Mouse (Mus musculus) kidney, embryonic 16.5 days (tissue): ENCODE data around the gene Itga7. TPM values are rescaled to one million over a fixed set of nuclear protein-coding genes. Genes with fewer than 3 reads are reported as not detected.

ENCODE experiments used
- ATAC-seq: fragments of 200-750 bp; cut with Nextera tagmentation; 2 replicates; pipeline ENCODE4 v1.8.0; 2017; ENCODE audit warnings: moderate TSS enrichment; ENCODE audit not compliant: low FRiP score, low TSS enrichment
- H3K27ac ChIP-seq: fragments of 300-500 bp; sonication (generic); 2 replicates; pipeline ENCODE4 v1.5.1; 2014; ENCODE audit warnings: low read length
- H3K27me3 ChIP-seq: fragments of 300-500 bp; sonication (generic); 2 replicates; pipeline ENCODE4 v1.6.1; 2014; ENCODE audit warnings: low read length, control low read depth, mixed read lengths; ENCODE audit not compliant: insufficient read depth
- H3K36me3 ChIP-seq: fragments of 300-500 bp; sonication (generic); 2 replicates; pipeline ENCODE4 v1.6.1; 2014; ENCODE audit warnings: low read length, control low read depth, mixed read lengths; ENCODE audit not compliant: insufficient read depth
- H3K4me1 ChIP-seq: fragments of 300-500 bp; sonication (generic); 2 replicates; pipeline ENCODE4 v1.6.1; 2014; ENCODE audit warnings: low read length, control low read depth, mixed read lengths; ENCODE audit not compliant: insufficient read depth
- H3K4me2 ChIP-seq: fragments of 300-500 bp; sonication (generic); replicated peaks from 2 replicates; pipeline ENCODE4 v1.6.1; 2014; ENCODE audit warnings: low read depth, low read length
- H3K4me3 ChIP-seq: fragments of 300-500 bp; sonication (generic); 2 replicates; pipeline ENCODE4 v1.5.1; 2014; ENCODE audit warnings: mild to moderate bottlenecking, low read length
- H3K9ac ChIP-seq: fragments of 300-500 bp; sonication (generic); replicated peaks from 2 replicates; pipeline ENCODE4 v1.6.1; 2014; ENCODE audit warnings: low read length
- H3K9me3 ChIP-seq: fragments of 300-500 bp; sonication (generic); 2 replicates; pipeline ENCODE4 v1.6.1; 2016; ENCODE audit warnings: low read length, control low read depth
- WGBS: fragments of 180-500 bp; shearing (Covaris S2); extraction: QIAGEN DNeasy Blood & Tissue Kit; methylation state at CpG from one replicate; pipeline ENCODE4 v1.1.7; 2014; 5-methylcytosine and 5-hydroxymethylcytosine counted together
- polyA plus RNA-seq: library from polyadenylated mRNA; unstranded; fragments of >200 nt; fragmentation: Nextera tagmentation; extraction: Ambion mirVana; gene quantifications from 2 replicates; pipeline ENCODE4 v1.2.1, GENCODE M21; 2015

The Itga7 gene
- polyA plus RNA-seq, 1 experiment from 2014 or later, result 3.9 TPM

DNA sequence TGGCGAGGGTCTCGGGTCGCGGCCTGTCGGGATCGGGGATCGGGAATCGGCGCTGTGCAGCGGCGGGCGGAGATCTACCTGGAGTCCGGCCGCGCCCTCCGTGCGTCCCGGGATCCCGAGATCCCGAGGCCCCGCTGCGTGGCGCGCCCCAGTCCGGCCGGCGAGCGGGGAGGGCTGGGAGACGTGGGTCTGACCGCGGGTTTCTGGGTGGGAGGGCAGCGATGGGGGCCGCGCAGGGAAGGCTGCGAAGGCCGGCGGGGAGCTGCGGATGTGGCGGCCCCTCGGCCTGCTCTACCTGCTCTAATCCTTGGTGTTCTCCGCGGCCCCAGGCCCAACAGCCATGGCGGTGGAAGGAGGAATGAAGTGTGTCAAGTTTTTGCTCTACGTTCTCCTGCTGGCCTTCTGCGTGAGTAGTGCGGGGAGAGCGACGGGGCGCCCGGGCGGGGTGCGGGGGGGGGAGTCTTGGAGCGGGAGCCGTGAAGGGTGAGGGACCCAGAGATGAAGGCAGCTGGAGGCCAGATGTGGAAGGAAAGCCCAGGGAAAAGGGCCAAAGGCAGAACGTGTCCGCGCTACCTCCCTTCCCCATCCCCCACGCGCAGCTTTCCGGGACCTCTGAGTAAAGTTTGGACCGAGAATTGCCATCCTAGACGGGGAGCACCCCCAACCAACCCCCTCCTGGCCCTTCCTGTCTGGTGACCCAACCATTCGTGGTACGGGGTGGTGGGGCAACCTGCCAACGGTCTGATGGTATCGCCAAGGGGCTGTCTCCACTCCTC is 23.4 kb upstream of the Itga7 start:
- Histone ChIP-seq H3K4me3 (peak overlapping the region; percentile 88), H3K4me2 (peak overlapping the region; percentile 75), H3K36me3 (peaks cover 19% of the 10 kb centered on the region), H3K9ac (peak overlapping the region; percentile 98), H3K27me3 (no peaks in the 10 kb centered on the region), H3K27ac (peak overlapping the region; percentile 93), H3K9me3 (no peaks in the 10 kb centered on the region), H3K4me1 (peaks cover 24% of the 10 kb centered on the region)
- WGBS, result 0% methylated on average over 41 of the region's 66 CpGs
- ATAC-seq, result peak; percentile 28; the same call in 1 of the 2 replicates

DNA sequence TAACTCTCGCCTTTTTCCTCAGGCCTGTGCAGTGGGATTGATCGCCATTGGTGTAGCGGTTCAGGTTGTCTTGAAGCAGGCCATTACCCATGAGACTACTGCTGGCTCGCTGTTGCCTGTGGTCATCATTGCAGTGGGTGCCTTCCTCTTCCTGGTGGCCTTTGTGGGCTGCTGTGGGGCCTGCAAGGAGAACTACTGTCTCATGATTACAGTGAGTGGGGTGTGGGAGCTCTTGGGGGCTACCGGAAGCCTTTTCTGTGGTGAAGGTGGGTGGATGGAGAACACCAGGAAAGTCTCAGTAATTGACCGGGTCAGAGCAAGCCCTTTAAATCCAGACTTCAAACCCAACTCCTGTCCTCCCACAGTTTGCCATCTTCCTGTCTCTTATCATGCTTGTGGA is 22.2 kb upstream of the Itga7 start:
- WGBS, result 81% methylated on average over 6 of the region's 6 CpGs
- peaks cover 27% of the 10 kb centered on the region for H3K36me3 ChIP-seq
- peak overlapping the region; percentile 88; the same call in 1 of the 2 replicates for H3K4me3 ChIP-seq
- peak overlapping the region; percentile 75 for H3K4me2 ChIP-seq
- H3K9me3 ChIP-seq, result no peaks in the 10 kb centered on the region
- ATAC-seq, result no peak
- no peak overlapping the region for H3K9ac ChIP-seq
- H3K27ac ChIP-seq, result no peak overlapping the region
- no peaks in the 10 kb centered on the region for H3K27me3 ChIP-seq
- H3K4me1 ChIP-seq, result peaks cover 24% of the 10 kb centered on the region

DNA sequence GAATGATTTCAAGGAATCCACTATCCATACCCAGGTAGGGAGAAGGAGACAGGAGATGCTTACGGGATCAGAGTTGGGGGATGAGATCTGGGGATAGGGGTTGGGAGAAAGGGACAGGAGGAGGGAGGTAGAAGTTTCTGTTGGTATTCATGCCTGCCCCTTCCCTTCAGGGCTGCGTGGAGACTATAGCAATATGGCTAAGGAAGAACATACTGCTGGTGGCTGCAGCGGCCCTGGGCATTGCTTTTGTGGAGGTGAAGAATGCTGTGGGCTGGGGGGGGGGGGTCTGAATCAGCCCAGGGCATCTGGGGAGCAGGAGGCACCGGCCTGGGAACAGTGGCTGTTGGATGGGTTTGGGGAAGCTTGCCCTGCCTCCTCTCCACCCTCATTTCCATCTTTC is 21.4 kb upstream of the Itga7 start:
- 0 out of 2 replicates have a peak overlapping the region, but pooled peaks have one; percentile 75 for H3K4me2 ChIP-seq
- ATAC-seq, result no peak
- H3K27ac ChIP-seq, result no peak overlapping the region
- H3K9ac ChIP-seq, result no peak overlapping the region; the same call in 1 of the 2 replicates
- H3K36me3 ChIP-seq, result peaks cover 35% of the 10 kb centered on the region
- H3K27me3 ChIP-seq, result no peaks in the 10 kb centered on the region
- no peaks in the 10 kb centered on the region for H3K9me3 ChIP-seq
- H3K4me3 ChIP-seq, result no peak overlapping the region
- H3K4me1 ChIP-seq, result peaks cover 24% of the 10 kb centered on the region
- WGBS, result 90% methylated on average over 4 of the region's 4 CpGs

DNA sequence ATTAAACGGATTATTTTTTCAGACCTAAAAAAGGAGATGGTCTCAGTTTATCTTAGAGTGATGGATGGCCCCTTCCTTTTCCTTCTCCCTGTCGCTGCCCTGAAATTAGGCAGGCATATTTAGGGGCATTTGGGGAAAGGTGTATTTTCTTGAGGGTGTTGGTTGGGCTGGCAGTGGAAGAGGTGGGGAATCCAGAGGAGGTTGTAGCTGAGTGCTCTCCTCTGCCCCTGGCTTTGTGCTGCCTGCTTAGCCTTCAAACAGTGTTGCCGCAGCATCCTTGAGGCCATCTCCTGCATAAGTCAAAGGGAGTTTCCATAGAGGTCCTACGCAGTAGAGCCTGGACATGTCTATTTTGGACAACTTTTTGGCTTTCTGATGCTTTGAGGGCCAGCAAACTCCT is 20.8 kb upstream of the Itga7 start:
- ATAC-seq, result no peak
- 78% methylated on average over 4 of the region's 4 CpGs for WGBS
- H3K9me3 ChIP-seq, result no peaks in the 10 kb centered on the region
- 0 out of 2 replicates have a peak overlapping the region, but pooled peaks have one; percentile 13 for H3K27ac ChIP-seq
- peak overlapping the region; percentile 43; the same call in 1 of the 2 replicates for H3K9ac ChIP-seq
- H3K36me3 ChIP-seq, result peaks cover 40% of the 10 kb centered on the region
- H3K4me2 ChIP-seq, result no peak overlapping the region
- H3K4me3 ChIP-seq, result no peak overlapping the region
- H3K27me3 ChIP-seq, result no peaks in the 10 kb centered on the region
- peaks cover 24% of the 10 kb centered on the region for H3K4me1 ChIP-seq

DNA sequence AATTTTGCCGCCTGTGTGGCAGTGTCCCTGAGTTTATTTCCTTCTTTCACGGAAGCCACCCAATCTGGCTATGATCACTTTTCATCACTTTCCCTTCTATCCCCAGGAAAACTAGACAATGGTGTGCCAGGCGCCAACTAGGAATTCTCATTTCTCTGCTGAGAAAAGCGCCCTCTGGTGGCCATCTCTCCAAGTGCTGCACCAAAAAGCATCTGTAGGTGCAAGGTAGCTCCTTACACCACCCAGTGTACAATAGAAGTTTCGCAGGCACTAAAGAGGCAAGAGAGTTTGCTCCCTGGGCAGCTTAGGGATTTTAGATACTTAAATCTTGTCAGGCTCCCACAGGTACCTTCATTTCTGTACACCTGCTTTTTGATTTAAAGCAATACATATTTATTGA is 20.4 kb upstream of the Itga7 start:
- no peak overlapping the region for H3K4me2 ChIP-seq
- H3K9me3 ChIP-seq, result no peaks in the 10 kb centered on the region
- H3K4me1 ChIP-seq, result peaks cover 24% of the 10 kb centered on the region
- 8% methylated on average over 5 of the region's 5 CpGs for WGBS
- no peak overlapping the region for H3K4me3 ChIP-seq
- no peak for ATAC-seq
- H3K9ac ChIP-seq, result peak overlapping the region; percentile 43; the same call in 1 of the 2 replicates
- H3K36me3 ChIP-seq, result peaks cover 43% of the 10 kb centered on the region
- no peaks in the 10 kb centered on the region for H3K27me3 ChIP-seq
- 0 out of 2 replicates have a peak overlapping the region, but pooled peaks have one; percentile 13 for H3K27ac ChIP-seq

DNA sequence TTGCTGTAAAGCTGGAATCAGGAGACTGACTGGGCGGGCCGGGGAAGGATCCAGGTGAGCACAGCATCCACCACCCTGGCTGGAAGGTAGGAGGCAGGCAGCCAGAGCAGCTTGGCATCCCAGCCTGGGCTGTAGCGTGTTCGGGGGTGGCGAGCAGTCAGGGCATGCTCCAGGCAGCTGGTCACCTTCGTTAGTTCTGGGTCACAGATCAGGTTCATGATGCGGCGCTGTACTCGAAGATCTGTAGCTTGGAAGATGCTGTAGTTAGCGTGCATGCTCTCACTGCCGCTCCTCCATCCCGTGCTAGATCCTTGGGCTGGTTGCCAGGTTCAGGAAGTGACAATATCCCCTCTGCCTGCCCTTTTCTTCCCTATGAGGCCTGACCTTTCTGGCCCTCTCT is 19.9 kb upstream of the Itga7 start:
- peaks cover 46% of the 10 kb centered on the region for H3K36me3 ChIP-seq
- no peak overlapping the region for H3K27ac ChIP-seq

DNA sequence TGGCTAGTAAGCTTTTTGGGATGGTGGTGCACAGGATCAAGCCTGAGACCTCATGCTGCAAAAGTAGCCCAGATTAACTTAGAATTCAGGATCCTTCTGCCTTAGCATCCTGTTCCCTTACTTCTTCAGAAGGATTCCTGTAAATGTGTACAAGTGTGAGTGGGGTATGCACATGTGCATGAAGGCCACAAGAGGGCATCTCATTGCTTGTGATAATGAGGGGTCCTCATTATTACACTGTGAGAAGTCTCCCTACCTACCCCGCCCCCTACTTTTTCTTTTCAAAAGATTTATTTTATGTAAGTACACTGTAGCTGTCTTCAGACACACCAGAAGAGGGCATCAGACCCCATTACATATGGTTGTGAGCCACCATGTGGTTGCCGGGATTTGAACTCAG is 18.1 kb upstream of the Itga7 start:
- H3K9ac ChIP-seq, result no peak overlapping the region
- H3K9me3 ChIP-seq, result no peaks in the 10 kb centered on the region
- no peak for ATAC-seq
- H3K36me3 ChIP-seq, result peaks cover 46% of the 10 kb centered on the region
- no peak overlapping the region for H3K27ac ChIP-seq
- peaks cover 35% of the 10 kb centered on the region for H3K4me1 ChIP-seq
- no peaks in the 10 kb centered on the region for H3K27me3 ChIP-seq
- H3K4me3 ChIP-seq, result no peak overlapping the region
- no peak overlapping the region for H3K4me2 ChIP-seq
- WGBS, result 96% methylated on average over 2 of the region's 2 CpGs

More for the DNA sequence above, 19.9 kb upstream of the Itga7 start:
- Histone ChIP-seq H3K4me3 (no peak overlapping the region), H3K27me3 (no peaks in the 10 kb centered on the region), H3K4me2 (no peak overlapping the region), H3K9ac (no peak overlapping the region), H3K9me3 (no peaks in the 10 kb centered on the region), H3K4me1 (peaks cover 25% of the 10 kb centered on the region)
- WGBS, result 63% methylated on average over 12 of the region's 12 CpGs
- no peak for ATAC-seq

DNA sequence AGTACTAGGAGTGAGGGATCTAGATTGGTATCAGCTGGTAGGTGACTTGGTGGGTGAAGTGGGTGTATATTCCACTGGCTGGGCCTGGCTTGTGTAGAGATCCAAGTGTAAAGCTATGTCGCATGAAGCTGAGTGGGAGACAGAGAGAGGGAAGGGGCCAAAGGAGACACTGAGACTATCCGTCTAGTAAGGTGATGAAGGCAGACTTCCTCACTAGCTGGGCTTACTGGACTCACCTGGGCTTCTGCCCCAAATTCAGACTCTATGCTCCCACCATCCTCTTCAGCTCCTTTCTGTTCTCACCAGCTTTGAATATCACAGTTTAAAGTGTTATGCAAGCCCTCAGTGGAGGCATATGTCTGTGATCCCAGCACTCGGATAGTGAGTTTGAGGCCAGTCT is 17.0 kb upstream of the Itga7 start:
- ATAC-seq, result no peak
- Histone ChIP-seq H3K9me3 (no peaks in the 10 kb centered on the region), H3K36me3 (peaks cover 46% of the 10 kb centered on the region), H3K4me1 (peaks cover 39% of the 10 kb centered on the region), H3K4me2 (no peak overlapping the region), H3K27me3 (no peaks in the 10 kb centered on the region), H3K4me3 (no peak overlapping the region), H3K27ac (no peak overlapping the region), H3K9ac (no peak overlapping the region)
- WGBS, result 89% methylated on average over 3 of the region's 3 CpGs

DNA sequence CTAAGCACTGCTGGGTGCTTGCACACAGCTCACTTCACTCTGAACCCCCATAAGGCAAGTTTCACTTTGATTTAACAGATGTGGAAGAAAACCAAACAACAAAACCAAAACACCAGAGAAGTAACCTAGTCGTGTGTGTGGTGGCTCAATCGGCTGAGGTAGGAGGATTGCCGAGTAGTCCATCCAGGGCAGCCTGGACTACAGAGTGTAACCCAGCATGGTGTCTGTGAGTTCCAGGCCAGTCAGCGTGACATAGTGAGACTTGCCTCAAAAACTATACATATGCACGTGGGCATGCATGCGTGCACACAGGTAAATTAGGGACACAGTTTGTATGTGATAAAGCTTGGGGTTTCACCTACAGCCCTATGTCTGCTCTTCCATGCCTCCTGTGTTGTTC is 16.2 kb upstream of the Itga7 start:
- no peaks in the 10 kb centered on the region for H3K27me3 ChIP-seq
- no peak overlapping the region for H3K9ac ChIP-seq
- no peak overlapping the region for H3K27ac ChIP-seq
- peaks cover 46% of the 10 kb centered on the region for H3K4me1 ChIP-seq
- peaks cover 46% of the 10 kb centered on the region for H3K36me3 ChIP-seq
- no peak overlapping the region for H3K4me2 ChIP-seq
- ATAC-seq, result no peak
- H3K9me3 ChIP-seq, result no peaks in the 10 kb centered on the region
- 90% methylated on average over 6 of the region's 6 CpGs for WGBS
- H3K4me3 ChIP-seq, result no peak overlapping the region

DNA sequence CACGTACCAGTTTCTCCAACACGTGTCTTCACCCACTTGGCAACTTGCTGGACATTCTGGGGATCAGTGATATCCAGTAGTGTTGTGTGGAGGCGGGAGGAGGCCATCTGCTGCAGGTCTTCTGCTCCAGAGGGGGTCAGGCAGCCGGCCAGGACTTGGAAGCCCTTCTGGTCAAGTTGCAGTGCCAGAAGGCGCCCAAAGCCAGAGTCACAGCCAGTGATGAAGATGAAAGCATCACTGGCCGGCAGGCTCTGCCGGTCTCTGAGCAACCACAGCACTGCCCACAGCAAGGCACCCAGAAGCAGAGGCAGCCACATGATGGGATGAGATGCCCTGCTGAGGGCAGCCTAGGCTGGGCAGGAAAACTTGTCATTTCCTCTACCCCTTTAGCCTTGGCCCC is 15.4 kb upstream of the Itga7 start:
- Histone ChIP-seq H3K9me3 (no peaks in the 10 kb centered on the region), H3K9ac (no peak overlapping the region), H3K4me3 (no peak overlapping the region), H3K27ac (peak overlapping the region; percentile 59; the same call in 1 of the 2 replicates), H3K27me3 (no peaks in the 10 kb centered on the region), H3K4me1 (peaks cover 45% of the 10 kb centered on the region), H3K36me3 (peaks cover 46% of the 10 kb centered on the region), H3K4me2 (no peak overlapping the region)
- 76% methylated on average over 7 of the region's 7 CpGs for WGBS
- no peak for ATAC-seq
